Mouse (Mus musculus) heart, embryonic 11.5 days (tissue): ENCODE results near the gene Pkdrej. TPM values are rescaled to one million over a fixed set of nuclear protein-coding genes. Genes with fewer than 3 reads are reported as not detected.

Experiments
- ATAC-seq: fragments of 200-750 bp; cut with Nextera tagmentation; replicated peaks from 2 replicates; pipeline ENCODE4 v1.8.0; 2017; ENCODE audit warnings: moderate library complexity; ENCODE audit not compliant: insufficient number of reproducible peaks, low FRiP score, low TSS enrichment
- H3K27ac ChIP-seq: fragments of 300-500 bp; sonication (generic); 2 replicates; pipeline ENCODE4 v1.5.1; 2014; ENCODE audit warnings: mild to moderate bottlenecking, low read depth, low read length
- H3K27me3 ChIP-seq: fragments of 300-500 bp; sonication (generic); 2 replicates; pipeline ENCODE4 v1.6.1; 2014; ENCODE audit warnings: mild to moderate bottlenecking, low read length, mixed read lengths; ENCODE audit not compliant: control insufficient read depth, insufficient read depth
- H3K36me3 ChIP-seq: fragments of 300-500 bp; sonication (generic); 2 replicates; pipeline ENCODE4 v1.6.1; 2014; ENCODE audit warnings: mild to moderate bottlenecking, low read length, moderate library complexity, mixed read lengths; ENCODE audit not compliant: control insufficient read depth, insufficient read depth
- H3K4me1 ChIP-seq: fragments of 300-500 bp; sonication (generic); 2 replicates; pipeline ENCODE4 v1.6.1; 2014; ENCODE audit warnings: low read length; ENCODE audit not compliant: control insufficient read depth, insufficient read depth
- H3K4me2 ChIP-seq: fragments of 300-500 bp; sonication (generic); 2 replicates; pipeline ENCODE4 v1.6.1; 2014; ENCODE audit warnings: mild to moderate bottlenecking, moderate library complexity
- H3K4me3 ChIP-seq: fragments of 300-500 bp; sonication (generic); 2 replicates; pipeline ENCODE4 v1.5.1; 2014; ENCODE audit warnings: low read depth, low read length
- H3K9ac ChIP-seq: fragments of 300-500 bp; sonication (generic); 2 replicates; pipeline ENCODE4 v1.6.1; 2014; ENCODE audit warnings: mild to moderate bottlenecking, low read depth, low read length, moderate library complexity
- H3K9me3 ChIP-seq: fragments of 300-500 bp; sonication (generic); replicated peaks from 2 replicates; pipeline ENCODE4 v1.6.1; 2016; ENCODE audit warnings: low read length; ENCODE audit not compliant: control insufficient read depth
- WGBS: fragments of 180-500 bp; shearing (Covaris S2); extraction: QIAGEN DNeasy Blood & Tissue Kit; methylation state at CpG from one replicate; pipeline ENCODE4 v1.1.7; 2014; ENCODE audit not compliant: insufficient replicate concordance; 5-methylcytosine and 5-hydroxymethylcytosine counted together
- polyA plus RNA-seq: library from polyadenylated mRNA; unstranded; fragments of >200 nt; fragmentation: Nextera tagmentation; extraction: Ambion mirVana; gene quantifications from 2 replicates; pipeline ENCODE4 v1.2.1, GENCODE M21; 2014

Pkdrej gene
- polyA plus RNA-seq, 1 experiment from 2014 or later, result 0.14 TPM

GRCm38 (mm10) chr15:85813428-85813827, 8.1 kb downstream of the Pkdrej start:
- Histone ChIP-seq H3K9me3 (no peaks in the 10 kb centered on the region), H3K4me3 (no peak overlapping the region), H3K4me2 (no peak overlapping the region), H3K36me3 (no peaks in the 10 kb centered on the region), H3K27ac (no peak overlapping the region), H3K9ac (no peak overlapping the region), H3K27me3 (no peaks in the 10 kb centered on the region), H3K4me1 (peaks cover 6% of the 10 kb centered on the region)
- WGBS, result 55% methylated on average over 10 of the region's 10 CpGs
- no peak for ATAC-seq

GRCm38 (mm10) chr15:85811535-85812277, 9.8 kb downstream of the Pkdrej start, which contains the start of gene Cdpf1:
Cdpf1 (minus strand) TSS chr15:85811697.
- peak within 1 kb of the TSS; percentile 92 for H3K9ac ChIP-seq
- H3K27me3 ChIP-seq, result no peaks in the 10 kb centered on the region
- H3K4me2 ChIP-seq, result peak within 1 kb of the TSS; percentile 90
- 3% methylated on average over 36 of the region's 36 CpGs for WGBS
- ATAC-seq, result peak; percentile 90
- H3K4me1 ChIP-seq, result peaks cover 6% of the 10 kb centered on the region
- peak within 1 kb of the TSS; percentile 80 for H3K4me3 ChIP-seq
- no peaks in the 10 kb centered on the region for H3K9me3 ChIP-seq
- H3K36me3 ChIP-seq, result no peaks in the 10 kb centered on the region; the same call in 1 of the 2 replicates
- H3K27ac ChIP-seq, result peak within 1 kb of the TSS; percentile 95

GRCm38 (mm10) chr15:85810806-85811521, 10.6 kb downstream of the Pkdrej start:
- peak; percentile 84 for ATAC-seq
- H3K36me3 ChIP-seq, result no peaks in the 10 kb centered on the region; the same call in 1 of the 2 replicates
- peak overlapping the region; percentile 90 for H3K4me2 ChIP-seq
- peak overlapping the region; percentile 95 for H3K27ac ChIP-seq
- H3K4me1 ChIP-seq, result peaks cover 6% of the 10 kb centered on the region
- no peaks in the 10 kb centered on the region for H3K9me3 ChIP-seq
- no peaks in the 10 kb centered on the region for H3K27me3 ChIP-seq
- 3% methylated on average over 36 of the region's 36 CpGs for WGBS
- peak overlapping the region; percentile 92 for H3K9ac ChIP-seq
- peak overlapping the region; percentile 80 for H3K4me3 ChIP-seq

- peak overlapping the region; percentile 90 for H3K4me2 ChIP-seq
- 51% methylated on average over 5 of the region's 5 CpGs for WGBS
- H3K9me3 ChIP-seq, result no peaks in the 10 kb centered on the region
- H3K9ac ChIP-seq, result peak overlapping the region; percentile 50; the same call in 1 of the 2 replicates
- no peak for ATAC-seq
- H3K4me1 ChIP-seq, result peaks cover 6% of the 10 kb centered on the region
- no peaks in the 10 kb centered on the region; the same call in 1 of the 2 replicates for H3K36me3 ChIP-seq
- H3K27me3 ChIP-seq, result no peaks in the 10 kb centered on the region
- H3K27ac ChIP-seq, result peak overlapping the region; percentile 95
- H3K4me3 ChIP-seq, result peak overlapping the region; percentile 80
Measured at GRCm38 (mm10) chr15:85810462-85810805, 11.1 kb downstream of the Pkdrej start.

GRCm38 (mm10) chr15:85809091-85809490, 12.4 kb downstream of the Pkdrej start:
- no peaks in the 10 kb centered on the region; the same call in 1 of the 2 replicates for H3K36me3 ChIP-seq
- no peaks in the 10 kb centered on the region for H3K9me3 ChIP-seq
- WGBS, result 85% methylated on average over 12 of the region's 12 CpGs
- no peak for ATAC-seq
- H3K4me3 ChIP-seq, result no peak overlapping the region
- H3K27ac ChIP-seq, result no peak overlapping the region
- no peak overlapping the region for H3K9ac ChIP-seq
- no peak overlapping the region for H3K4me2 ChIP-seq
- peaks cover 6% of the 10 kb centered on the region for H3K4me1 ChIP-seq
- H3K27me3 ChIP-seq, result no peaks in the 10 kb centered on the region

GRCm38 (mm10) chr15:85808434-85808833, 13.1 kb downstream of the Pkdrej start:
- no peaks in the 10 kb centered on the region; the same call in 1 of the 2 replicates for H3K36me3 ChIP-seq
- 59% methylated on average over 8 of the region's 8 CpGs for WGBS
- no peak overlapping the region for H3K4me3 ChIP-seq
- no peaks in the 10 kb centered on the region for H3K27me3 ChIP-seq
- no peak overlapping the region for H3K9ac ChIP-seq
- no peak overlapping the region for H3K27ac ChIP-seq
- H3K9me3 ChIP-seq, result no peaks in the 10 kb centered on the region
- H3K4me1 ChIP-seq, result peaks cover 6% of the 10 kb centered on the region
- no peak overlapping the region for H3K4me2 ChIP-seq
- ATAC-seq, result no peak

- 78% methylated on average over 6 of the region's 6 CpGs for WGBS
- Histone ChIP-seq H3K27ac (no peak overlapping the region), H3K27me3 (no peaks in the 10 kb centered on the region), H3K4me1 (peaks cover 6% of the 10 kb centered on the region), H3K36me3 (no peaks in the 10 kb centered on the region; the same call in 1 of the 2 replicates), H3K4me3 (no peak overlapping the region), H3K4me2 (no peak overlapping the region), H3K9ac (no peak overlapping the region), H3K9me3 (no peaks in the 10 kb centered on the region)
- no peak for ATAC-seq
Measured at GRCm38 (mm10) chr15:85808031-85808430, 13.5 kb downstream of the Pkdrej start.

- Histone ChIP-seq H3K9ac (no peak overlapping the region), H3K4me3 (no peak overlapping the region), H3K4me2 (no peak overlapping the region), H3K27me3 (no peaks in the 10 kb centered on the region), H3K9me3 (no peaks in the 10 kb centered on the region), H3K4me1 (peaks cover 6% of the 10 kb centered on the region), H3K36me3 (no peaks in the 10 kb centered on the region; the same call in 1 of the 2 replicates), H3K27ac (no peak overlapping the region)
- WGBS, result 77% methylated on average over 4 of the region's 4 CpGs
- no peak for ATAC-seq
Measured at GRCm38 (mm10) chr15:85807404-85807803, 14.1 kb downstream of the Pkdrej start.
